Mouse (Mus musculus) embryonic fibroblast, embryonic 13.5 days (primary cell): Measurements from ENCODE around the gene Slc31a2.

Experiments
- CTCF ChIP-seq: IDR thresholded peaks from 2 replicates; pipeline ENCODE4 v1.5.1; 2011; ENCODE audit warnings: mild to moderate bottlenecking, control low read depth, low read length, moderate library complexity, borderline replicate concordance; ENCODE audit not compliant: insufficient read depth
- POLR2A ChIP-seq: IDR thresholded peaks from 2 replicates; pipeline ENCODE4 v1.6.1; 2011; ENCODE audit warnings: low read depth, mild to moderate bottlenecking, control low read depth, low read length, moderate library complexity

DNA sequence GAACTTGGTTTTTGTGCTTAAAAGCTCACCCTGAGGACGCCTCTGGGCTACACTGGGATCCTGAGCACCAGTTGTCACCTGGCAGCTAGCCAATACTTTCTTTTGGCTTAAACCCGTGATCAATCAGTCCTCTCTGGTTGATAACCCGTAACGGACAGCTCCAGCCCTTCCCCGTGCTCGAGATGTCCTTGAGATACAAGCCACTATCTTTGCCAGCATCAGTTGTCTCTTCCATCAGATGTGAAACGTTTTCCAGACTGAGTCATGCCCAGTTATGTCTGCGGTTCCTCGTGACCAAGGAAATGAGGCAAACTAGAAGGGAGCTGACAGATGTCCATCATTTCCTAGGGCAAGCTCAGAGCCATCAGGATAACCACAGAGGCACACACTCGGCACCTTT, 4.7 kb downstream of the Slc31a2 start:
- TF ChIP-seq POLR2A, result no peak
- TF ChIP-seq CTCF, result no peak
